Comparison of ENCODE assay signal across 8 mouse cellular contexts in genomic region chr2:156420327-156420693, GRCm38 (mm10). TPM values are rescaled to one million over a fixed set of nuclear protein-coding genes. Genes with fewer than 3 reads are reported as not detected.
DNase-seq lines count a peak whose midpoint lies in the region; ATAC-seq and TF ChIP-seq lines count a peak whose summit lies in the region.

No protein-coding gene starts in this region.

- H3K4me3 ChIP-seq in heart, embryonic 15.5 days: peak overlapping the region; percentile 60
- peak overlapping the region; percentile 72 to 88 for H3K4me3 ChIP-seq in ES-E14 (ENCODE audit: insufficient read depth in 1 of 2, low read depth in 1 of 2, low read length in 2 of 2, poor library complexity in 1 of 2, severe bottlenecking in 1 of 2)
- H3K4me3 ChIP-seq in forebrain, embryonic 14.5 days (ENCODE audit: low read depth, low read length): peak overlapping the region; percentile 70
- H3K4me3 ChIP-seq in liver, embryonic 15.5 days (replicated peaks): peak overlapping the region; percentile 52

- in situ Hi-C loops in ES-E14 (cut with MboI; ENCODE audit: low sequenced_read_pairs in 2 of 2, unreplicated experiment in 2 of 2): no loop called here

- peaks cover 52% of the 10 kb centered on the region for H3K27me3 ChIP-seq in heart, embryonic 15.5 days
- H3K27me3 ChIP-seq in forebrain, embryonic 14.5 days (replicated peaks; ENCODE audit: control insufficient read depth, insufficient read depth, low read length): peaks cover 16% of the 10 kb centered on the region
- H3K27me3 ChIP-seq in liver, embryonic 15.5 days: peaks cover 71% of the 10 kb centered on the region

- no peak for DNase-seq in heart, adult 8-10 months (ENCODE audit: low spot score)
- no peak for DNase-seq in ES-E14 (ENCODE audit: low read depth, low spot score)
- peak; percentile 8 for DNase-seq in forebrain, embryonic 14.5 days (ENCODE audit: low spot score)
- DNase-seq in adrenal gland, postnatal 4 days (ENCODE audit: low spot score in 2 of 2): no peak
- DNase-seq in left cerebral cortex, postnatal 14 days (ENCODE audit: low spot score in 2 of 2): no peak
- DNase-seq in urinary bladder, postnatal 10 days (ENCODE audit: low spot score): no peak

- H3K4me1 ChIP-seq in heart, embryonic 15.5 days (replicated peaks): peaks cover 24% of the 10 kb centered on the region
- H3K4me1 ChIP-seq in ES-E14 (ENCODE audit: control insufficient read depth in 2 of 2, insufficient read depth in 2 of 2, low read length in 2 of 2, poor library complexity in 1 of 2): peaks cover 17 to 28% of the 10 kb centered on the region in 2 experiments
- no peaks in the 10 kb centered on the region for H3K4me1 ChIP-seq in forebrain, embryonic 14.5 days (ENCODE audit: control insufficient read depth, insufficient read depth, low read length)
- H3K4me1 ChIP-seq in liver, embryonic 15.5 days (replicated peaks): peaks cover 9% of the 10 kb centered on the region

- intact Hi-C loops in left cerebral cortex, postnatal 14 days (cut with DNase I): no loop called here

- no peaks in the 10 kb centered on the region for H3K9me3 ChIP-seq in heart, embryonic 15.5 days (replicated peaks)
- no peaks in the 10 kb centered on the region for H3K9me3 ChIP-seq in ES-E14 (ENCODE audit: control insufficient read depth, insufficient read depth, low read depth, low read length)
- no peaks in the 10 kb centered on the region for H3K9me3 ChIP-seq in forebrain, embryonic 14.5 days (replicated peaks; ENCODE audit: control insufficient read depth, low read length)
- no peaks in the 10 kb centered on the region for H3K9me3 ChIP-seq in liver, embryonic 15.5 days (replicated peaks)

- no peak for ATAC-seq in heart, embryonic 15.5 days (replicated peaks; ENCODE audit: insufficient number of reproducible peaks, insufficient read depth, low FRiP score, low read depth)
- 0 out of 2 replicates have a peak, but pooled peaks have one; percentile 15 for ATAC-seq in forebrain, embryonic 14.5 days
- no peak for ATAC-seq in liver, embryonic 15.5 days (ENCODE audit: insufficient read depth)

- peak overlapping the region; percentile 96 for H3K4me2 ChIP-seq in heart, embryonic 15.5 days
- H3K4me2 ChIP-seq in forebrain, embryonic 14.5 days (ENCODE audit: low read length): peak overlapping the region; percentile 86
- H3K4me2 ChIP-seq in liver, embryonic 15.5 days: peak overlapping the region; percentile 71

- peak overlapping the region; percentile 66 for H3K9ac ChIP-seq in heart, embryonic 15.5 days
- H3K9ac ChIP-seq in ES-E14 (ENCODE audit: insufficient read depth, low read depth, low read length, poor library complexity, severe bottlenecking): peak overlapping the region; percentile 74
- peak overlapping the region; percentile 84 for H3K9ac ChIP-seq in forebrain, embryonic 14.5 days (ENCODE audit: low read length)
- no peak overlapping the region for H3K9ac ChIP-seq in liver, embryonic 15.5 days

- H3K27ac ChIP-seq in heart, embryonic 15.5 days: no peak overlapping the region
- H3K27ac ChIP-seq in ES-E14 (ENCODE audit: insufficient read depth, low read depth, low read length, poor library complexity, severe bottlenecking): no peak overlapping the region
- H3K27ac ChIP-seq in forebrain, embryonic 14.5 days (ENCODE audit: low read depth, low read length): peak overlapping the region; percentile 86
- H3K27ac ChIP-seq in liver, embryonic 15.5 days (replicated peaks): no peak overlapping the region

- 17% methylated on average over 14 of the region's 14 CpGs for WGBS in heart, embryonic 15.5 days
- 6% methylated on average over 14 of the region's 14 CpGs for WGBS in forebrain, embryonic 14.5 days
- 20% methylated on average over 14 of the region's 14 CpGs for WGBS in liver, embryonic 15.5 days (ENCODE audit: insufficient replicate concordance)

- no peaks in the 10 kb centered on the region for H3K36me3 ChIP-seq in heart, embryonic 15.5 days
- no peaks in the 10 kb centered on the region for H3K36me3 ChIP-seq in ES-E14 (ENCODE audit: control insufficient read depth, insufficient read depth, low read length, poor library complexity, severe bottlenecking)
- no peaks in the 10 kb centered on the region for H3K36me3 ChIP-seq in forebrain, embryonic 14.5 days (ENCODE audit: control insufficient read depth, insufficient read depth, low read length)
- H3K36me3 ChIP-seq in liver, embryonic 15.5 days (replicated peaks): no peaks in the 10 kb centered on the region

TF ChIP-seq in ES-E14, 5 proteins besides CTCF, POLR2A, EP300 and RAD21:
- TF ChIP-seq MAFK (IDR thresholded peaks at IDR 0.05; ENCODE audit: insufficient read depth, low read depth, low read length) (no peak), ZNF384 (IDR thresholded peaks at IDR 0.05; ENCODE audit: low read depth, low read length) (no peak), ZC3H11A (IDR thresholded peaks at IDR 0.05; ENCODE audit: borderline replicate concordance, low read depth, low read length) (no peak), HCFC1 (IDR thresholded peaks at IDR 0.05; ENCODE audit: borderline replicate concordance, insufficient read depth, low read length) (no peak), CHD2 (IDR thresholded peaks at IDR 0.05; ENCODE audit: low read depth, low read length) (no peak)

RNA-seq across cellular contexts. Expression of gene Epb41l1, which starts 0.4 kb away (rescaled TPM):
- 1.00 and 1.5 TPM in 2 replicates for polyA plus RNA-seq in heart, embryonic 15.5 days (2015; fragmentation: Nextera tagmentation; extraction: Ambion mirVana)
- 1 to 10 TPM; 6.5 to 9.4 (median 7.6) TPM for total RNA-seq in heart, adult 8-10 months (2022)
- total RNA-seq in ES-E14 (2012; rRNA removed): 20.5 and 27.3 TPM in 2 replicates
- 9.6 and 11.2 TPM in 2 replicates for polyA plus RNA-seq in forebrain, embryonic 14.5 days (2014; fragmentation: Nextera tagmentation; extraction: Ambion mirVana)
- 0.54 and 0.55 TPM in 2 replicates for polyA plus RNA-seq in liver, embryonic 15.5 days (2015; fragmentation: Nextera tagmentation; extraction: Ambion mirVana)
- total RNA-seq in adrenal gland, postnatal 4 days (2021): 10 to 100 TPM; 54.3 to 56.1 TPM
- 100 to 1,000 TPM; 304 to 328 TPM for total RNA-seq in left cerebral cortex, postnatal 14 days (2021)

Comparison
In these comparisons a context has a peak if more than half of its experiments do, and no peak if none do; other contexts are left out.
1. RNA of gene Epb41l1, which starts 0.4 kb away (total RNA-seq): 304 to 328 TPM in left cerebral cortex, postnatal 14 days; 54.3 to 56.1 TPM in adrenal gland, postnatal 4 days, 20.5 to 27.3 TPM in ES-E14 and 6.5 to 9.4 TPM in heart, adult 8-10 months; every median in the first group is over 4 times any median in the second.
2. Peak in every context shown above with its lines, with median percentiles within 50 percentile points of each other: H3K4me2 ChIP-seq and H3K4me3 ChIP-seq.